8 mouse cellular contexts compared by ENCODE assay signal in genomic region chr2:165594907-165595675, GRCm38 (mm10). TPM values are rescaled to one million over a fixed set of nuclear protein-coding genes. Genes with fewer than 3 reads are reported as not detected.
A peak's percentile ranks its signal among the peaks of the same experiment; 100 is the strongest.
DNase-seq lines count a peak whose midpoint lies in the region; ATAC-seq and TF ChIP-seq lines count a peak whose summit lies in the region.

TSS of gene Eya2 (plus strand) at chr2:165595032.

- H3K27me3 ChIP-seq in thymus, adult 2 months (ENCODE audit: control insufficient read depth, insufficient read depth, low read length) = peaks cover 12% of the 10 kb centered on the region
- peaks cover 6% of the 10 kb centered on the region; the same call in 1 of the 2 replicates for H3K27me3 ChIP-seq in hindbrain, postnatal 0 days (ENCODE audit: insufficient read depth, low read length)
- H3K27me3 ChIP-seq in neural tube, embryonic 11.5 days (ENCODE audit: control insufficient read depth, insufficient read depth, low read length) = peaks cover 11% of the 10 kb centered on the region; the same call in 1 of the 2 replicates

- H3K36me3 ChIP-seq in thymus, adult 2 months (ENCODE audit: control insufficient read depth, insufficient read depth, low read length) = no peaks in the 10 kb centered on the region
- no peaks in the 10 kb centered on the region for H3K36me3 ChIP-seq in hindbrain, postnatal 0 days (ENCODE audit: insufficient read depth, low read length)
- no peaks in the 10 kb centered on the region for H3K36me3 ChIP-seq in neural tube, embryonic 11.5 days (ENCODE audit: control insufficient read depth, insufficient read depth, low read length)

- no peaks in the 10 kb centered on the region for H3K9me3 ChIP-seq in hindbrain, postnatal 0 days (ENCODE audit: low read length)
- H3K9me3 ChIP-seq in neural tube, embryonic 11.5 days (ENCODE audit: control insufficient read depth, low read length) = no peaks in the 10 kb centered on the region

- DNase-seq in adrenal gland, postnatal 25 days = peak; percentile 8
- no peak for DNase-seq in adrenal gland, postnatal 14 days
- no peak for DNase-seq in thymus, adult 2 months
- DNase-seq in thymus, postnatal 10 days (ENCODE audit: low spot score in 2 of 2) = no peak
- peak; percentile 22 for DNase-seq in hindbrain, postnatal 0 days (ENCODE audit: low spot score)
- peak; percentile 60 for DNase-seq in neural tube, embryonic 11.5 days (ENCODE audit: low spot score)
- DNase-seq in layer of hippocampus, adult 11-12 months (ENCODE audit: low spot score) = no peak
- no peak for DNase-seq in cerebellum, adult 11 months

- H3K9ac ChIP-seq in hindbrain, postnatal 0 days (replicated peaks; ENCODE audit: low read length) = peak within 1 kb of the TSS; percentile 50
- H3K9ac ChIP-seq in neural tube, embryonic 11.5 days (ENCODE audit: low read length) = peak within 1 kb of the TSS; percentile 58

- peak within 1 kb of the TSS; percentile 88 for H3K4me2 ChIP-seq in hindbrain, postnatal 0 days (ENCODE audit: low read depth, low read length)
- H3K4me2 ChIP-seq in neural tube, embryonic 11.5 days (ENCODE audit: low read depth) = peak within 1 kb of the TSS; percentile 91

- no peak within 1 kb of the TSS for H3K27ac ChIP-seq in thymus, adult 2 months (ENCODE audit: control insufficient read depth, insufficient read depth, low read length)
- H3K27ac ChIP-seq in hindbrain, postnatal 0 days = peak within 1 kb of the TSS; percentile 54; the same call in 1 of the 2 replicates
- peak within 1 kb of the TSS; percentile 45; the same call in 1 of the 2 replicates for H3K27ac ChIP-seq in neural tube, embryonic 11.5 days (ENCODE audit: low read depth, low read length)

- no peak for TF ChIP-seq CTCF in thymus, adult 2 months (IDR thresholded peaks at IDR 0.05; ENCODE audit: borderline replicate concordance, control insufficient read depth, extremely low read depth, insufficient read depth, low read length, poor library complexity)
- TF ChIP-seq CTCF in hindbrain, postnatal 0 days (IDR thresholded peaks at IDR 0.05; ENCODE audit: low read depth) = no peak

- ATAC-seq in hindbrain, postnatal 0 days = peak; percentile 58; the same call in 1 of the 2 replicates
- ATAC-seq in neural tube, embryonic 11.5 days (ENCODE audit: insufficient read depth, low FRiP score, low TSS enrichment) = peak; percentile 74; the same call in 1 of the 2 replicates

- WGBS in thymus, adult 2 months = 3% methylated on average over 71 of the region's 83 CpGs
- under 1% methylated on average over 70 of the region's 83 CpGs for WGBS in hindbrain, postnatal 0 days
- WGBS in neural tube, embryonic 11.5 days = under 1% methylated on average over 46 of the region's 83 CpGs

- H3K4me3 ChIP-seq in thymus, adult 2 months (ENCODE audit: control insufficient read depth, insufficient read depth, low read length) = no peak within 1 kb of the TSS; the same call in 1 of the 2 replicates
- peak within 1 kb of the TSS; percentile 52 for H3K4me3 ChIP-seq in hindbrain, postnatal 0 days (ENCODE audit: low read length)
- H3K4me3 ChIP-seq in neural tube, embryonic 11.5 days (ENCODE audit: low read depth, low read length) = peak within 1 kb of the TSS; percentile 75

- no peaks in the 10 kb centered on the region for H3K4me1 ChIP-seq in thymus, adult 2 months (replicated peaks; ENCODE audit: control insufficient read depth, insufficient read depth, low read length)
- H3K4me1 ChIP-seq in hindbrain, postnatal 0 days (ENCODE audit: insufficient read depth, low read length) = no peaks in the 10 kb centered on the region
- H3K4me1 ChIP-seq in neural tube, embryonic 11.5 days (ENCODE audit: control insufficient read depth, insufficient read depth, low read length) = peaks cover 2% of the 10 kb centered on the region; the same call in 1 of the 2 replicates

- no peak for TF ChIP-seq POLR2A in thymus, adult 2 months (IDR thresholded peaks at IDR 0.05; ENCODE audit: control insufficient read depth, extremely low read depth, insufficient read depth, low read length, poor library complexity)

RNA-seq across cellular contexts. Expression of gene Eya2, which starts in this region (rescaled TPM):
- total RNA-seq in adrenal gland, postnatal 25 days (2021) = 2.2 and 3.8 TPM in 2 replicates
- 3.2 and 5.3 TPM in 2 replicates for total RNA-seq in adrenal gland, postnatal 14 days (2021)
- polyA plus RNA-seq in thymus, adult 2 months (2012; rRNA removed) = 66.6 and 85.9 TPM in 2 replicates
- 12.1 and 20.1 TPM in 2 replicates for total RNA-seq in hindbrain, postnatal 0 days (2014; rRNA removed)
- polyA plus RNA-seq in hindbrain, postnatal 0 days (2015; fragmentation: Nextera tagmentation; extraction: Ambion mirVana) = 9.9 and 10.0 TPM in 2 replicates
- 25.6 and 29.6 TPM in 2 replicates for polyA plus RNA-seq in neural tube, embryonic 11.5 days (2014; fragmentation: Nextera tagmentation; extraction: Ambion mirVana)

Comparison
In these comparisons a context has a peak if more than half of its experiments do, and no peak if none do; other contexts are left out.
1. DNase-seq: peak in adrenal gland, postnatal 25 days (single experiment), hindbrain, postnatal 0 days (single experiment) and neural tube, embryonic 11.5 days (single experiment); none in adrenal gland, postnatal 14 days (single experiment), thymus, adult 2 months (single experiment), thymus, postnatal 10 days (0 of 2), layer of hippocampus, adult 11-12 months (single experiment) and cerebellum, adult 11 months (single experiment).